ENCODE assay signal across 22 mouse cellular contexts in the genomic region with DNA sequence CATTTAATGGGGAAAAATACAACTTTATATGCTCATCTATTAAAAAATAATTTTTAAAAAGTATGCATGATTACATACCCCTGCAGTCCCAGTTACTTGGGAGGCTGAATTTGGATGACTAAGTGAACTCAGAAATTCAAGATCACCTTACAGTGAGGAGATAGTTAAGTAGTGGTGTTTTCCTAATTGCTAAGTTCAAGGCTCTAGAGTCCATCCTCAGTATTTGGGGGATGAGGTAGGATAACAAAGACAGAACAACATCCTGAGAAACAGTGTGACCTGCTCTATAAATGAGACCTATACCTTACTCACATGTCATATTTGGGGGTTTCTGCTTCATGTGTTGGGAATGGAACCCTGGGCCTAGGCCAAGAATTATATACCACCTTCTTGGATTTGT. TPM values are rescaled to one million over a fixed set of nuclear protein-coding genes. Genes with fewer than 3 reads are reported as not detected.
DNase-seq lines count a peak whose midpoint lies in the region; ATAC-seq and TF ChIP-seq lines count a peak whose summit lies in the region.
"Had no signal": no experiment of that assay in that cellular context is flagged by ENCODE, and none has a peak within 500 bp of the region (broad histone marks: within the 10 kb centered on the region; RNA-seq: fewer than 3 reads in every experiment).

No protein-coding gene starts in this region.

- H3K27ac ChIP-seq in forebrain, embryonic 10.5 days: no peak overlapping the region
- no peak overlapping the region for H3K27ac ChIP-seq in forebrain, postnatal 0 days (ENCODE audit: low read depth, low read length)
- no peak overlapping the region for H3K27ac ChIP-seq in limb, embryonic 12.5 days
- H3K27ac ChIP-seq in limb, embryonic 10.5 days: no peak overlapping the region
- no peak overlapping the region for H3K27ac ChIP-seq in embryonic facial prominence, embryonic 13.5 days
- H3K27ac ChIP-seq in liver, embryonic 16.5 days (ENCODE audit: low read length): no peak overlapping the region
- H3K27ac ChIP-seq: embryonic facial prominence, embryonic 15.5 days; midbrain, embryonic 12.5 days; stomach, postnatal 0 days had no signal

- no peaks in the 10 kb centered on the region for H3K27me3 ChIP-seq in forebrain, embryonic 10.5 days (ENCODE audit: poor library complexity, severe bottlenecking)
- no peaks in the 10 kb centered on the region for H3K27me3 ChIP-seq in forebrain, postnatal 0 days (ENCODE audit: insufficient read depth, low read length)
- no peaks in the 10 kb centered on the region for H3K27me3 ChIP-seq in limb, embryonic 12.5 days
- H3K27me3 ChIP-seq in limb, embryonic 10.5 days (ENCODE audit: low read depth, poor library complexity, severe bottlenecking): no peaks in the 10 kb centered on the region
- no peaks in the 10 kb centered on the region for H3K27me3 ChIP-seq in embryonic facial prominence, embryonic 13.5 days
- H3K27me3 ChIP-seq in liver, embryonic 16.5 days (ENCODE audit: control insufficient read depth, insufficient read depth, low read depth, low read length): no peaks in the 10 kb centered on the region
- H3K27me3 ChIP-seq: embryonic facial prominence, embryonic 15.5 days; midbrain, embryonic 12.5 days had no signal

- TF ChIP-seq CTCF in forebrain, postnatal 0 days (IDR thresholded peaks at IDR 0.05; ENCODE audit: low read depth): no peak

- no peak overlapping the region for H3K9ac ChIP-seq in forebrain, postnatal 0 days
- H3K9ac ChIP-seq in limb, embryonic 12.5 days (replicated peaks): no peak overlapping the region
- no peak overlapping the region for H3K9ac ChIP-seq in embryonic facial prominence, embryonic 13.5 days
- peak overlapping the region; percentile 42 for H3K9ac ChIP-seq in liver, embryonic 16.5 days (ENCODE audit: low read depth, low read length)
- H3K9ac ChIP-seq: embryonic facial prominence, embryonic 15.5 days; midbrain, embryonic 12.5 days had no signal

- no peak overlapping the region for H3K4me2 ChIP-seq in forebrain, postnatal 0 days (ENCODE audit: low read depth)
- H3K4me2 ChIP-seq in limb, embryonic 12.5 days: 0 out of 2 replicates have a peak overlapping the region, but pooled peaks have one; percentile 13
- peak overlapping the region; percentile 88; the same call in 1 of the 2 replicates for H3K4me2 ChIP-seq in embryonic facial prominence, embryonic 13.5 days
- peak overlapping the region; percentile 84; the same call in 1 of the 2 replicates for H3K4me2 ChIP-seq in liver, embryonic 16.5 days (ENCODE audit: low read depth, low read length)
- H3K4me2 ChIP-seq: embryonic facial prominence, embryonic 15.5 days had no signal

- peaks cover 40% of the 10 kb centered on the region for H3K4me1 ChIP-seq in forebrain, embryonic 10.5 days
- peaks cover 20% of the 10 kb centered on the region for H3K4me1 ChIP-seq in forebrain, postnatal 0 days (ENCODE audit: insufficient read depth)
- peaks cover 23% of the 10 kb centered on the region for H3K4me1 ChIP-seq in limb, embryonic 12.5 days (replicated peaks)
- H3K4me1 ChIP-seq in limb, embryonic 10.5 days: peaks cover 22% of the 10 kb centered on the region
- H3K4me1 ChIP-seq in embryonic facial prominence, embryonic 13.5 days: peaks cover 42% of the 10 kb centered on the region
- H3K4me1 ChIP-seq in liver, embryonic 16.5 days (ENCODE audit: control insufficient read depth, low read depth, low read length): peaks cover 22% of the 10 kb centered on the region

- no peaks in the 10 kb centered on the region for H3K9me3 ChIP-seq in forebrain, embryonic 10.5 days
- H3K9me3 ChIP-seq in forebrain, postnatal 0 days (ENCODE audit: low read length): no peaks in the 10 kb centered on the region
- no peaks in the 10 kb centered on the region for H3K9me3 ChIP-seq in limb, embryonic 12.5 days
- no peaks in the 10 kb centered on the region for H3K9me3 ChIP-seq in limb, embryonic 10.5 days (replicated peaks)
- no peaks in the 10 kb centered on the region for H3K9me3 ChIP-seq in embryonic facial prominence, embryonic 13.5 days
- no peaks in the 10 kb centered on the region for H3K9me3 ChIP-seq in liver, embryonic 16.5 days (replicated peaks; ENCODE audit: control insufficient read depth, low read length)
- H3K9me3 ChIP-seq: embryonic facial prominence, embryonic 15.5 days; midbrain, embryonic 12.5 days had no signal

- DNase-seq in forebrain, embryonic 10.5 days (ENCODE audit: extremely low spot score, low spot score): no peak
- no peak for DNase-seq in forebrain, postnatal 0 days
- no peak for DNase-seq in limb, embryonic 10.5 days (ENCODE audit: low spot score)
- DNase-seq in adipocyte (ENCODE audit: low spot score): no peak
- no peak for DNase-seq in testis, postnatal 14 days (ENCODE audit: low spot score)
- DNase-seq: cerebellum, adult 2 months; heart, postnatal 4 days; kidney, adult 8-10 months; layer of hippocampus, postnatal 36 days; thymus, postnatal 25 days had no signal

- ATAC-seq in forebrain, postnatal 0 days: no peak
- no peak for ATAC-seq in limb, embryonic 12.5 days (ENCODE audit: insufficient number of reproducible peaks, insufficient read depth, low FRiP score, low TSS enrichment, low read depth)
- no peak for ATAC-seq in embryonic facial prominence, embryonic 13.5 days (ENCODE audit: insufficient number of reproducible peaks, insufficient read depth, low FRiP score, low TSS enrichment, low read depth)
- no peak for ATAC-seq in liver, embryonic 16.5 days (ENCODE audit: low read depth)
- ATAC-seq: forebrain, embryonic 14.5 days; lung, postnatal 0 days had no signal

- peaks cover 39% of the 10 kb centered on the region for H3K36me3 ChIP-seq in forebrain, embryonic 10.5 days (replicated peaks)
- H3K36me3 ChIP-seq in forebrain, postnatal 0 days (ENCODE audit: insufficient read depth): 0 out of 2 replicates have a peak, but pooled peaks cover 3% of the 10 kb centered on the region
- H3K36me3 ChIP-seq in limb, embryonic 12.5 days: peaks cover 12% of the 10 kb centered on the region
- peaks cover 41% of the 10 kb centered on the region for H3K36me3 ChIP-seq in limb, embryonic 10.5 days
- H3K36me3 ChIP-seq in embryonic facial prominence, embryonic 13.5 days: peaks cover 3% of the 10 kb centered on the region; the same call in 1 of the 2 replicates
- H3K36me3 ChIP-seq in liver, embryonic 16.5 days (ENCODE audit: control insufficient read depth, insufficient read depth): 0 out of 2 replicates have a peak, but pooled peaks cover 3% of the 10 kb centered on the region

- peak overlapping the region; percentile 92; the same call in 1 of the 2 replicates for H3K4me3 ChIP-seq in forebrain, embryonic 10.5 days
- H3K4me3 ChIP-seq in forebrain, postnatal 0 days (ENCODE audit: low read depth, low read length): no peak overlapping the region
- no peak overlapping the region for H3K4me3 ChIP-seq in limb, embryonic 12.5 days (replicated peaks)
- no peak overlapping the region for H3K4me3 ChIP-seq in limb, embryonic 10.5 days
- H3K4me3 ChIP-seq in embryonic facial prominence, embryonic 13.5 days: no peak overlapping the region
- no peak overlapping the region; the same call in 1 of the 2 replicates for H3K4me3 ChIP-seq in liver, embryonic 16.5 days (ENCODE audit: low read depth, low read length)
- H3K4me3 ChIP-seq: embryonic facial prominence, embryonic 15.5 days; midbrain, embryonic 12.5 days had no signal

RNA-seq across cellular contexts. Expression of gene Canx, which starts 3.1 kb away (rescaled TPM):
- polyA plus RNA-seq in forebrain, embryonic 10.5 days (2016; fragmentation: Nextera tagmentation; extraction: Ambion mirVana): 334 and 352 TPM in 2 replicates
- total RNA-seq in forebrain, postnatal 0 days (2014; rRNA removed): 237 and 298 TPM in 2 replicates
- polyA plus RNA-seq in forebrain, postnatal 0 days (2015; fragmentation: Nextera tagmentation; extraction: Ambion mirVana): 182 and 233 TPM in 2 replicates
- 292 and 313 TPM in 2 replicates for polyA plus RNA-seq in limb, embryonic 12.5 days (2016; fragmentation: Nextera tagmentation; extraction: Ambion mirVana)
- polyA plus RNA-seq in limb, embryonic 10.5 days (2016; fragmentation: Nextera tagmentation; extraction: Ambion mirVana): 311 and 334 TPM in 2 replicates
- 289 and 322 TPM in 2 replicates for polyA plus RNA-seq in embryonic facial prominence, embryonic 13.5 days (2015; fragmentation: Nextera tagmentation; extraction: Ambion mirVana)
- polyA plus RNA-seq in liver, embryonic 16.5 days (2015; fragmentation: Nextera tagmentation; extraction: Ambion mirVana): 172 and 184 TPM in 2 replicates

RNA-seq across cellular contexts. Expression of gene Maml1, which starts 30.2 kb away (rescaled TPM):
- polyA plus RNA-seq in forebrain, embryonic 10.5 days (2016; fragmentation: Nextera tagmentation; extraction: Ambion mirVana): 5.4 and 5.8 TPM in 2 replicates
- 8.2 and 10.8 TPM in 2 replicates for total RNA-seq in forebrain, postnatal 0 days (2014; rRNA removed)
- 1.5 and 1.6 TPM in 2 replicates for polyA plus RNA-seq in forebrain, postnatal 0 days (2015; fragmentation: Nextera tagmentation; extraction: Ambion mirVana)
- polyA plus RNA-seq in limb, embryonic 12.5 days (2016; fragmentation: Nextera tagmentation; extraction: Ambion mirVana): 9.0 and 10.4 TPM in 2 replicates
- 7.3 and 7.7 TPM in 2 replicates for polyA plus RNA-seq in limb, embryonic 10.5 days (2016; fragmentation: Nextera tagmentation; extraction: Ambion mirVana)
- polyA plus RNA-seq in embryonic facial prominence, embryonic 13.5 days (2015; fragmentation: Nextera tagmentation; extraction: Ambion mirVana): 7.1 and 8.1 TPM in 2 replicates
- 1.3 and 1.5 TPM in 2 replicates for polyA plus RNA-seq in liver, embryonic 16.5 days (2015; fragmentation: Nextera tagmentation; extraction: Ambion mirVana)

RNA-seq across cellular contexts. Expression of gene Cby3, which starts 31.9 kb away (rescaled TPM):
- polyA plus RNA-seq in forebrain, embryonic 10.5 days (2016; fragmentation: Nextera tagmentation; extraction: Ambion mirVana): 0.23 and 0.57 TPM in 2 replicates
- total RNA-seq in forebrain, postnatal 0 days (2014; rRNA removed): 0.38 TPM in 1 of 2 replicates, not detected in the other
- 0.64 and 1.2 TPM in 2 replicates for polyA plus RNA-seq in forebrain, postnatal 0 days (2015; fragmentation: Nextera tagmentation; extraction: Ambion mirVana)
- 0.44 TPM in 1 of 2 replicates, not detected in the other for polyA plus RNA-seq in limb, embryonic 12.5 days (2016; fragmentation: Nextera tagmentation; extraction: Ambion mirVana)
- 0.43 TPM in 1 of 2 replicates, not detected in the other for polyA plus RNA-seq in limb, embryonic 10.5 days (2016; fragmentation: Nextera tagmentation; extraction: Ambion mirVana)
- polyA plus RNA-seq in embryonic facial prominence, embryonic 13.5 days (2015; fragmentation: Nextera tagmentation; extraction: Ambion mirVana): 0.52 and 0.54 TPM in 2 replicates
- not detected in 2 replicates for polyA plus RNA-seq in liver, embryonic 16.5 days (2015; fragmentation: Nextera tagmentation; extraction: Ambion mirVana)
- total RNA-seq: adrenal gland, adult 18-20 months; gastrocnemius, adult 18-20 months; heart, postnatal 4 days; layer of hippocampus, postnatal 36 days; left cerebral cortex, postnatal 36 days had no signal
- polyA plus RNA-seq: midbrain, embryonic 12.5 days; spleen, adult 2 months had no signal

RNA-seq across cellular contexts. Expression of gene Hnrnph1, which starts 54.4 kb away (rescaled TPM):
- polyA plus RNA-seq in forebrain, embryonic 10.5 days (2016; fragmentation: Nextera tagmentation; extraction: Ambion mirVana): 634 and 666 TPM in 2 replicates
- 325 and 407 TPM in 2 replicates for total RNA-seq in forebrain, postnatal 0 days (2014; rRNA removed)
- polyA plus RNA-seq in forebrain, postnatal 0 days (2015; fragmentation: Nextera tagmentation; extraction: Ambion mirVana): 297 and 302 TPM in 2 replicates
- polyA plus RNA-seq in limb, embryonic 12.5 days (2016; fragmentation: Nextera tagmentation; extraction: Ambion mirVana): 636 and 669 TPM in 2 replicates
- polyA plus RNA-seq in limb, embryonic 10.5 days (2016; fragmentation: Nextera tagmentation; extraction: Ambion mirVana): 586 and 668 TPM in 2 replicates
- 541 and 593 TPM in 2 replicates for polyA plus RNA-seq in embryonic facial prominence, embryonic 13.5 days (2015; fragmentation: Nextera tagmentation; extraction: Ambion mirVana)
- polyA plus RNA-seq in liver, embryonic 16.5 days (2015; fragmentation: Nextera tagmentation; extraction: Ambion mirVana): 93.6 and 95.8 TPM in 2 replicates
